Comparison of ENCODE assay signal across 22 mouse cellular contexts in genomic region chr11:82678561-82678960, GRCm38 (mm10).
"Had no signal": no experiment of that assay in that cellular context is flagged by ENCODE, and none has a peak within 500 bp of the region (broad histone marks: within the 10 kb centered on the region; RNA-seq: fewer than 3 reads in every experiment).

No protein-coding gene starts in this region.

- H3K9me3 ChIP-seq: limb, embryonic 12.5 days; limb, embryonic 15.5 days; liver, embryonic 12.5 days; liver, embryonic 15.5 days; midbrain, embryonic 12.5 days; midbrain, embryonic 15.5 days; neural tube, embryonic 13.5 days had no signal

- H3K27me3 ChIP-seq: liver, embryonic 15.5 days; midbrain, embryonic 15.5 days had no signal

- H3K36me3 ChIP-seq: limb, embryonic 12.5 days; limb, embryonic 15.5 days; liver, embryonic 12.5 days; liver, embryonic 15.5 days; midbrain, embryonic 12.5 days; midbrain, embryonic 15.5 days; neural tube, embryonic 13.5 days had no signal

- H3K4me2 ChIP-seq: limb, embryonic 12.5 days; limb, embryonic 15.5 days; liver, embryonic 12.5 days; liver, embryonic 15.5 days; midbrain, embryonic 12.5 days; midbrain, embryonic 15.5 days; neural tube, embryonic 13.5 days had no signal

- DNase-seq: kidney, adult 18-20 months; kidney, adult 9 months; kidney, postnatal 14 days; kidney, postnatal 4 days; left cerebral cortex, postnatal 4 days; lung, adult 2 months; right cerebral cortex, adult 18-20 months; right cerebral cortex, postnatal 14 days; right cerebral cortex, postnatal 4 days; thymus, adult 2 months; thymus, postnatal 14 days; thymus, postnatal 4 days had no signal

- H3K4me1 ChIP-seq: limb, embryonic 12.5 days; limb, embryonic 15.5 days; liver, embryonic 12.5 days; liver, embryonic 15.5 days; midbrain, embryonic 15.5 days; neural tube, embryonic 13.5 days had no signal

- ATAC-seq: liver, embryonic 12.5 days; midbrain, embryonic 15.5 days had no signal

- H3K27ac ChIP-seq: limb, embryonic 12.5 days; limb, embryonic 15.5 days; liver, embryonic 12.5 days; liver, embryonic 15.5 days; macrophage; midbrain, embryonic 12.5 days; midbrain, embryonic 15.5 days; neural tube, embryonic 13.5 days; stomach, postnatal 0 days had no signal

- H3K9ac ChIP-seq: limb, embryonic 12.5 days; limb, embryonic 15.5 days; liver, embryonic 12.5 days; liver, embryonic 15.5 days; midbrain, embryonic 12.5 days; midbrain, embryonic 15.5 days; neural tube, embryonic 13.5 days had no signal

- H3K4me3 ChIP-seq: limb, embryonic 12.5 days; limb, embryonic 15.5 days; liver, embryonic 12.5 days; liver, embryonic 15.5 days; midbrain, embryonic 12.5 days; midbrain, embryonic 15.5 days; myocyte; neural tube, embryonic 13.5 days had no signal
